Mouse (Mus musculus) NIH3T3 (cell line): ENCODE measurements around the gene Tcf20.

Source experiments
- DNase-seq: peaks from one replicate; pipeline ENCODE4 v3.0.0-alpha.2; 2012; ENCODE audit warnings: low read depth

Gene Tcf20

GRCm38 (mm10) chr15:82987732-82988112, at the start of gene Tcf20:
TSS of gene Tcf20 (minus strand) at chr15:82987872.
- DNase-seq, result peak; percentile 90

GRCm38 (mm10) chr15:83036900-83037519, 49.3 kb upstream of the Tcf20 start:
- peak; percentile 60 for DNase-seq

GRCm38 (mm10) chr15:83036089-83036488, 48.4 kb upstream of the Tcf20 start:
- no peak for DNase-seq

GRCm38 (mm10) chr15:83034275-83034977, 46.8 kb upstream of the Tcf20 start:
- no peak for DNase-seq

- no peak for DNase-seq
Measured at GRCm38 (mm10) chr15:83032981-83033541, 45.4 kb upstream of the Tcf20 start, which contains the start of gene Nfam1. TSS of gene Nfam1 (minus strand) at chr15:83033306.

GRCm38 (mm10) chr15:83030884-83031283, 43.2 kb upstream of the Tcf20 start:
- DNase-seq, result no peak

GRCm38 (mm10) chr15:83029725-83030718, 42.4 kb upstream of the Tcf20 start:
- no peak for DNase-seq

GRCm38 (mm10) chr15:83026129-83026528, 38.5 kb upstream of the Tcf20 start:
- no peak for DNase-seq

- DNase-seq, result no peak
Measured at GRCm38 (mm10) chr15:83025041-83025760, 37.5 kb upstream of the Tcf20 start.

- no peak for DNase-seq
Measured at GRCm38 (mm10) chr15:83022947-83023346, 35.3 kb upstream of the Tcf20 start.

GRCm38 (mm10) chr15:83010990-83011664, 23.5 kb upstream of the Tcf20 start:
- no peak for DNase-seq

GRCm38 (mm10) chr15:83010423-83010822, 22.8 kb upstream of the Tcf20 start:
- DNase-seq, result no peak

GRCm38 (mm10) chr15:83009532-83009931, 21.9 kb upstream of the Tcf20 start:
- no peak for DNase-seq

GRCm38 (mm10) chr15:83008761-83009423, 21.2 kb upstream of the Tcf20 start:
- no peak for DNase-seq

- peak; percentile 34 for DNase-seq
Measured at GRCm38 (mm10) chr15:83007346-83007920, 19.8 kb upstream of the Tcf20 start.

- DNase-seq, result peak; percentile 28
Measured at GRCm38 (mm10) chr15:83002665-83003548, 15.2 kb upstream of the Tcf20 start.

GRCm38 (mm10) chr15:82998811-82999221, 11.1 kb upstream of the Tcf20 start:
- no peak for DNase-seq

- DNase-seq, result no peak
Measured at GRCm38 (mm10) chr15:82996431-82996830, 8.8 kb upstream of the Tcf20 start.

- DNase-seq, result no peak
Measured at GRCm38 (mm10) chr15:82995239-82995638, 7.6 kb upstream of the Tcf20 start.
